Comparison of ENCODE assay signal across 7 mouse cellular contexts in genomic region chr5:138997171-138997788, GRCm38 (mm10). TPM values are rescaled to one million over a fixed set of nuclear protein-coding genes. Genes with fewer than 3 reads are reported as not detected.
DNase-seq lines count a peak whose midpoint lies in the region; ATAC-seq and TF ChIP-seq lines count a peak whose summit lies in the region.

Gene Pdgfa (minus strand): TSS chr5:138997370.

- DNase-seq in adrenal gland, postnatal 14 days: peak; percentile 78
- peak; percentile 69 for DNase-seq in embryo, embryonic 11.5 days (ENCODE audit: low read depth, low spot score)
- DNase-seq in heart, adult 18-20 months: peak; percentile 84 to 87
- peak; percentile 85 for DNase-seq in limb, embryonic 11.5 days (ENCODE audit: low spot score)
- DNase-seq in mesoderm, embryonic 11.5 days (ENCODE audit: low read depth, low spot score): peak; percentile 86

- 11% methylated on average over 48 of the region's 48 CpGs for WGBS in intestine, postnatal 0 days
- under 1% methylated on average over 48 of the region's 48 CpGs for WGBS in limb, embryonic 11.5 days
- WGBS in small intestine, adult 2 months: 10% methylated on average over 48 of the region's 48 CpGs

- no peak for ATAC-seq in intestine, postnatal 0 days
- no peak for ATAC-seq in limb, embryonic 11.5 days (ENCODE audit: insufficient number of reproducible peaks, low FRiP score, low TSS enrichment, low read depth)

- H3K9ac ChIP-seq in intestine, postnatal 0 days (ENCODE audit: low read depth, low read length): peak within 1 kb of the TSS; percentile 26; the same call in 1 of the 2 replicates
- no peak within 1 kb of the TSS for H3K9ac ChIP-seq in limb, embryonic 11.5 days (ENCODE audit: low read length)

- no peaks in the 10 kb centered on the region; the same call in 1 of the 2 replicates for H3K27me3 ChIP-seq in intestine, postnatal 0 days (replicated peaks; ENCODE audit: control insufficient read depth, insufficient read depth, low read length)
- H3K27me3 ChIP-seq in limb, embryonic 11.5 days (ENCODE audit: control insufficient read depth, insufficient read depth, low read length): peaks cover 70% of the 10 kb centered on the region
- no peaks in the 10 kb centered on the region; the same call in 1 of the 2 replicates for H3K27me3 ChIP-seq in small intestine, adult 2 months (ENCODE audit: control insufficient read depth, insufficient read depth, low read length)

- H3K36me3 ChIP-seq in intestine, postnatal 0 days (ENCODE audit: control insufficient read depth, insufficient read depth): no peaks in the 10 kb centered on the region
- H3K36me3 ChIP-seq in limb, embryonic 11.5 days (ENCODE audit: control insufficient read depth, insufficient read depth, low read length): no peaks in the 10 kb centered on the region
- H3K36me3 ChIP-seq in small intestine, adult 2 months (ENCODE audit: control insufficient read depth, insufficient read depth, low read length): no peaks in the 10 kb centered on the region

- no peak for TF ChIP-seq POLR2A in small intestine, adult 2 months (IDR thresholded peaks at IDR 0.05; ENCODE audit: low read depth, low read length)

- peak within 1 kb of the TSS; percentile 76 for H3K4me3 ChIP-seq in intestine, postnatal 0 days (ENCODE audit: low read depth, low read length)
- H3K4me3 ChIP-seq in limb, embryonic 11.5 days (ENCODE audit: low read depth, low read length): peak within 1 kb of the TSS; percentile 48
- H3K4me3 ChIP-seq in small intestine, adult 2 months (ENCODE audit: low read depth, low read length): peak within 1 kb of the TSS; percentile 71

- H3K4me1 ChIP-seq in intestine, postnatal 0 days (replicated peaks; ENCODE audit: control insufficient read depth, insufficient read depth, low read length): peaks cover 15% of the 10 kb centered on the region; the same call in 1 of the 2 replicates
- peaks cover 37% of the 10 kb centered on the region for H3K4me1 ChIP-seq in limb, embryonic 11.5 days (ENCODE audit: control insufficient read depth, insufficient read depth, low read length)
- H3K4me1 ChIP-seq in small intestine, adult 2 months (ENCODE audit: control insufficient read depth, insufficient read depth, insufficient read length, low read length): peaks cover 27% of the 10 kb centered on the region

- H3K4me2 ChIP-seq in intestine, postnatal 0 days (replicated peaks; ENCODE audit: low read depth): peak within 1 kb of the TSS; percentile 93
- peak within 1 kb of the TSS; percentile 98 for H3K4me2 ChIP-seq in limb, embryonic 11.5 days (ENCODE audit: low read depth, severe bottlenecking)

- H3K27ac ChIP-seq in intestine, postnatal 0 days (ENCODE audit: low read depth, low read length): peak within 1 kb of the TSS; percentile 96
- H3K27ac ChIP-seq in limb, embryonic 11.5 days (replicated peaks; ENCODE audit: low read depth, low read length): no peak within 1 kb of the TSS
- peak within 1 kb of the TSS; percentile 42; the same call in 1 of the 2 replicates for H3K27ac ChIP-seq in small intestine, adult 2 months (ENCODE audit: insufficient read depth, low read depth, low read length)

- no peaks in the 10 kb centered on the region for H3K9me3 ChIP-seq in intestine, postnatal 0 days (ENCODE audit: control insufficient read depth)
- H3K9me3 ChIP-seq in limb, embryonic 11.5 days (ENCODE audit: control insufficient read depth, low read length): no peaks in the 10 kb centered on the region; the same call in 1 of the 2 replicates

- TF ChIP-seq CTCF in intestine, postnatal 0 days (IDR thresholded peaks at IDR 0.05; ENCODE audit: low read depth): peak; percentile 17; the same call in 1 of the 2 replicates
- no peak for TF ChIP-seq CTCF in small intestine, adult 2 months (IDR thresholded peaks at IDR 0.05; ENCODE audit: extremely low read depth, insufficient read length, insufficient replicate concordance, low read depth, low read length)

RNA-seq across cellular contexts. Expression of gene Pdgfa, which starts in this region (rescaled TPM):
- 22.0 and 26.0 TPM in 2 replicates for total RNA-seq in adrenal gland, postnatal 14 days (2021)
- 10 to 100 TPM; 15.5 to 21.7 TPM for total RNA-seq in heart, adult 18-20 months (2021)
- polyA plus RNA-seq in intestine, postnatal 0 days (2015; fragmentation: Nextera tagmentation; extraction: Ambion mirVana): 64.4 and 72.0 TPM in 2 replicates
- polyA plus RNA-seq in limb, embryonic 11.5 days (2014; fragmentation: Nextera tagmentation; extraction: Ambion mirVana): 34.4 and 35.2 TPM in 2 replicates
- polyA plus RNA-seq in small intestine, adult 2 months (2012; rRNA removed): 39.7 and 74.2 TPM in 2 replicates
